Mouse (Mus musculus): Measurements from ENCODE around the gene Twf2. TPM values are rescaled to one million over a fixed set of nuclear protein-coding genes. Genes with fewer than 3 reads are reported as not detected.

The Twf2 gene
- polyA plus RNA-seq, 1 experiment from 2014 or later, result 21.2 TPM

DNA sequence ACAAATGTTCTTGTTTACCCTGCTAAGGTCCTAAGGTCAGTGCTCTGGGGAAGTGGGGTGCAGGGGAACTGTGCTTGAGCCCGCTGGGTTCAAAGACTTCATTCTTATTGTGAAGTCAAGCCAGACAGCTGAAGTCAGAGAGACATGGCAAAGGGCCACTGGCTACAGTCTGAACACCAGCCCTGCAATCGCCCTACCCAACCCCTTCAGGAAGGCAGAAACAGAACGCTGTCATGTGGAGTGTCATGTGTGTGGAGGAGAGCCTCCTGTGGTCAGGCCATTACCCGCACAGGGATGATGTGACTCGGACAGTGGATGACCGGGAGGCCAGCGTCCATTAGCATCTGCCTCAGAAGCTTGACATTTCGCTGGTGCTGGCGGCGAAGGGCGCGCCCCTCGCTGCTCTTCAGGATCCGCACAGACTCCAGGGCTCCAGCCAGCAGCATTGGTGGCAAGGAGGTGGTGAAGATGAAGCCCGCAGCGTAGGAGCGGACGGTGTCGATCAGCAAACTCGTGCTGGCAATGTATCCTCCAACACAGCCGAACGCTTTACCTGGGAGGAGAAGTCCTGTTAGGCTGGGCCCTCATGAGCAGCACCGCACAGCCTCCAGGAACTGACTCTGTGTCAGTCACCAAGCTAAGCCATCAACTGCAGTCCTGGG, 33.4 kb downstream of the Twf2 start:
- Histone ChIP-seq H3K27ac (ENCODE audit: low read length) (no peak overlapping the region), H3K4me2 (ENCODE audit: low read depth, low read length) (no peak overlapping the region), H3K4me3 (ENCODE audit: low read depth, low read length) (no peak overlapping the region), H3K36me3 (ENCODE audit: control insufficient read depth, insufficient read depth) (peaks cover 32% of the 10 kb centered on the region), H3K27me3 (ENCODE audit: control insufficient read depth, insufficient read depth, low read depth, low read length) (no peaks in the 10 kb centered on the region), H3K9ac (ENCODE audit: low read depth, low read length) (no peak overlapping the region), H3K4me1 (ENCODE audit: control insufficient read depth, low read depth, low read length) (no peaks in the 10 kb centered on the region; the same call in 1 of the 2 replicates), H3K9me3 (replicated peaks; ENCODE audit: control insufficient read depth, low read length) (no peaks in the 10 kb centered on the region)
- WGBS (ENCODE audit: insufficient replicate concordance), result 81% methylated on average over 23 of the region's 23 CpGs
- 0 out of 2 replicates have a peak, but pooled peaks have one; percentile 25 for ATAC-seq (ENCODE audit: low read depth)

DNA sequence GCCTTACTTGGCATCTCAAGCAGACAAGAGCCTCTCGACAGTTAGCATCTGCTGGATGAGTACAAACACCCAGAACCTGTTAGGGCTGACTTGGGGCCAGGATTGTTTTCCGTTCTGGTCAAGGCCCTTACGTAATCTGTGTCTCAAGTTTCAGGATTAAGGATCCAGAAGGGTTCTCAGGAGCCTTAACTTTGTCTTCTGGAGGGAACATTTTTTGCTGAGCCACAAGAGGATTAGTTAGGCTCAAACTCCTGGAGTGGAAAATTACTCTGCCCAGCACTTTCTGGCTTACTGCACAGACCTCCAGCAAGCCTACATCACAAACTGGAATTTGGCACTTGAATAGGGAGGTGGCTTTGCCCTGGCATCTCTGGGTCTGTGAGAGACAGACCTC, 33.9 kb downstream of the Twf2 start:
- Histone ChIP-seq H3K27ac (ENCODE audit: low read length) (no peak overlapping the region), H3K36me3 (ENCODE audit: control insufficient read depth, insufficient read depth) (peaks cover 32% of the 10 kb centered on the region), H3K27me3 (ENCODE audit: control insufficient read depth, insufficient read depth, low read depth, low read length) (no peaks in the 10 kb centered on the region), H3K4me3 (ENCODE audit: low read depth, low read length) (no peak overlapping the region), H3K4me2 (ENCODE audit: low read depth, low read length) (no peak overlapping the region), H3K4me1 (ENCODE audit: control insufficient read depth, low read depth, low read length) (no peaks in the 10 kb centered on the region; the same call in 1 of the 2 replicates), H3K9ac (ENCODE audit: low read depth, low read length) (no peak overlapping the region), H3K9me3 (replicated peaks; ENCODE audit: control insufficient read depth, low read length) (no peaks in the 10 kb centered on the region)
- ATAC-seq (ENCODE audit: low read depth), result no peak
- 73% methylated on average over 3 of the region's 3 CpGs for WGBS (ENCODE audit: insufficient replicate concordance)

DNA sequence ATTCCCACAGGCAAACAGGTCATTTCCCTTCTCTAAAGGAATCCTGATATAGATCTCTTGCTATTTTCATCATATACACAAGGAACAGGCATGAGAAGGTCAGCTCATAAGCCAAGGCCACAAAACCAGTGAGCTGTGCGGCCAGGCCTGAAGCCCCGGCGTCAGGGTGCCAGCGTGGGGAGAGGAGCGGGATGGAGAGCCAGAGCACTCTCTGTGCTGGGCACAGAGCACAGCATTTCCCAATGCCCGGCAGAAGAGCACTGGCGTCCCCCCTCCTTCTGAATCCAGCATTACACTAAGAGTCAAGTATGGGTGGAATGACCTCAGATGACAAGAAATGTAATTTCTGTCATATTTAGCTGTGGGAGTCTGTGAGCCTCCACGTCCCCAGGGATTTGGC, 34.5 kb downstream of the Twf2 start:
- no peak overlapping the region for H3K4me3 ChIP-seq (ENCODE audit: low read depth, low read length)
- WGBS (ENCODE audit: insufficient replicate concordance), result 73% methylated on average over 8 of the region's 8 CpGs
- no peaks in the 10 kb centered on the region for H3K9me3 ChIP-seq (replicated peaks; ENCODE audit: control insufficient read depth, low read length)
- no peak for ATAC-seq (ENCODE audit: low read depth)
- no peaks in the 10 kb centered on the region; the same call in 1 of the 2 replicates for H3K4me1 ChIP-seq (ENCODE audit: control insufficient read depth, low read depth, low read length)
- no peak overlapping the region for H3K9ac ChIP-seq (ENCODE audit: low read depth, low read length)
- H3K27ac ChIP-seq (ENCODE audit: low read length), result no peak overlapping the region
- H3K36me3 ChIP-seq (ENCODE audit: control insufficient read depth, insufficient read depth), result peaks cover 32% of the 10 kb centered on the region
- no peaks in the 10 kb centered on the region for H3K27me3 ChIP-seq (ENCODE audit: control insufficient read depth, insufficient read depth, low read depth, low read length)
- H3K4me2 ChIP-seq (ENCODE audit: low read depth, low read length), result no peak overlapping the region

DNA sequence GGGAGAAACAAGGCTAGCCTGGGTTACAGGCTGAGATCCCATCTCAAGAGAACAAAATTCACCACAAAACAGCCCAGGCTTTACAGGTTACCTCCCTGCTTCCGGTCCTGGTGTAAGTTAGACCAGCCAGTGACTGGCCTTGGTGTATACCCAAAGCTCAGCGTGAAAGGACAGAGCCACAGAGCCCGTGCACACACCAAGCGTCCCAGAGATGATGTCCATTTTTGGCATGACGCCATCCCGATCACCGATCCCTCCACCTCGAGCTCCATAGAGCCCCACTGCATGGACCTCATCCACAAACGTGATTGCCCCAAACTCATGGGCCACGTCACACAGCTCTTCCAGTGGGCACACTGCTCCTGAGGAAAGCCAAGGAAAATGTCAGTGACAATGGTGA, 35.0 kb downstream of the Twf2 start:
- no peak for ATAC-seq (ENCODE audit: low read depth)
- H3K36me3 ChIP-seq (ENCODE audit: control insufficient read depth, insufficient read depth), result peaks cover 32% of the 10 kb centered on the region
- H3K27ac ChIP-seq (ENCODE audit: low read length), result no peak overlapping the region
- no peak overlapping the region for H3K4me2 ChIP-seq (ENCODE audit: low read depth, low read length)
- H3K9ac ChIP-seq (ENCODE audit: low read depth, low read length), result no peak overlapping the region
- H3K4me3 ChIP-seq (ENCODE audit: low read depth, low read length), result no peak overlapping the region
- 80% methylated on average over 10 of the region's 10 CpGs for WGBS (ENCODE audit: insufficient replicate concordance)
- H3K4me1 ChIP-seq (ENCODE audit: control insufficient read depth, low read depth, low read length), result no peaks in the 10 kb centered on the region; the same call in 1 of the 2 replicates
- no peaks in the 10 kb centered on the region for H3K27me3 ChIP-seq (ENCODE audit: control insufficient read depth, insufficient read depth, low read depth, low read length)
- H3K9me3 ChIP-seq (replicated peaks; ENCODE audit: control insufficient read depth, low read length), result no peaks in the 10 kb centered on the region

DNA sequence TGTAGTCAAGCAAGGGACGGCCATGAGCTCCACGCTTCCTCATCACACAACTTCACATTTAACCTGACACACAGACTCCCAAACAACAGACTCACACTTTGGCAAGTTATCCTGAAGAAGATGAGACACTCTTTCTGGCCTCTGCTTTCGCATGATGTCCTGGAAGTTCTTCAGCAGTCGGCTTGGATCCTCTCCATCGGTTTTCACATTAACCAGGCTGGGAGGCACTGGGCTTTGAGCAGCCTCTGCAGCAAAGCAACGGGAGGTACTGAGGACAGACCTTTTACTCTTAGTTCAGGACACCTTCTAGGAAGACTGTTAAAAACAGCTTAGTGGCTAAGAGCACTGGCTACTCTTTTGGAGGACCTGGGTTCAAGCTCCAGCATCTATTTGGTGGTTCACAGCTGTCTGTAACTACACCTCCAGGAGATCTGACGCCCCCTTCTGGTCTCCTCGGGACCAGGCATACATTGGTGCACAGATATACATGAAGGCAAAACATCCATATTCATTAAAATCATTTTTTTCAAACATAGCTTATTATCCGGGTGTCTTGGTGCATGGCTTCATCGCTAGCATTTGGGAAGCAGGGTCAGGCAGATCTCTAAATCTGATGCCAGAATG, 38.7 kb downstream of the Twf2 start:
- Histone ChIP-seq H3K36me3 (ENCODE audit: control insufficient read depth, insufficient read depth) (peaks cover 19% of the 10 kb centered on the region), H3K27ac (ENCODE audit: low read length) (no peak overlapping the region), H3K4me2 (ENCODE audit: low read depth, low read length) (no peak overlapping the region), H3K4me3 (ENCODE audit: low read depth, low read length) (no peak overlapping the region), H3K9me3 (replicated peaks; ENCODE audit: control insufficient read depth, low read length) (no peaks in the 10 kb centered on the region), H3K27me3 (ENCODE audit: control insufficient read depth, insufficient read depth, low read depth, low read length) (no peaks in the 10 kb centered on the region), H3K9ac (ENCODE audit: low read depth, low read length) (no peak overlapping the region), H3K4me1 (ENCODE audit: control insufficient read depth, low read depth, low read length) (peaks cover 2% of the 10 kb centered on the region; the same call in 1 of the 2 replicates)
- ATAC-seq (ENCODE audit: low read depth), result no peak
- WGBS (ENCODE audit: insufficient replicate concordance), result 77% methylated on average over 10 of the region's 10 CpGs

DNA sequence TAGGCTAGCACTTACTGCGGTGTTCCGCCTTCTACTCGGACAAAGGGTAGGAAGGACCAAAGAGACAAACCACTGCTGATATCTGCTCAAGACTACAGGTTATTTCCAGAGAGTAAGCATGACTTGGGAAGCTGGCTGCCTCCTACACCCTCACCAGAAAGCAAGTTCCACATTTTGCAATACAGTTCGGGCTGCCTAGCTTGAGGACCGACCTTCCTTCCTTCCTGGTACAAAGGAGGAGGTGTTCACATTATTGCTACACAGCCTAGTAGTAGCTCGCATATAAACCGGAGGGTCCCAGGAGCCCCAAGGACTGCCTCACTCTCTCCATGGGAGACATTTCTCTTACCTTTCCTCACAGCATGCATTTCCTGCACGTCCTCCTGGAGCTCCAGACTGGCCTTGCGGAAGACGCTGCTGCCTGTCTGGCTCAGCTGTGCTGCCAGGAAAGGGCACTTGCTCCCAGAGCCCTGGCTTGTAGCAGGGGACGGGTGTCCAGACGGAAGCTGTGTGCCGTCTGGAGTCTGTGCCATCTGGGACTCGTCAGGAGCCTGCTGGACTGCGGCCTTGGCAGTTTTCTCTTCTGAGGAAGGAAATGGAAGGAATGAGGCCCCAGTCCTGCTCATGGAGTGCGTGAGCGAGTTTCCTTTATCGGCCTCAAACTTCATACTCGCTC, 40.0 kb downstream of the Twf2 start:
- H3K4me1 ChIP-seq (ENCODE audit: control insufficient read depth, low read depth, low read length), result peaks cover 9% of the 10 kb centered on the region; the same call in 1 of the 2 replicates
- no peak overlapping the region; the same call in 1 of the 2 replicates for H3K4me2 ChIP-seq (ENCODE audit: low read depth, low read length)
- H3K4me3 ChIP-seq (ENCODE audit: low read depth, low read length), result no peak overlapping the region
- H3K9ac ChIP-seq (ENCODE audit: low read depth, low read length), result no peak overlapping the region
- peak overlapping the region; percentile 49; the same call in 1 of the 2 replicates for H3K27ac ChIP-seq (ENCODE audit: low read length)
- H3K27me3 ChIP-seq (ENCODE audit: control insufficient read depth, insufficient read depth, low read depth, low read length), result no peaks in the 10 kb centered on the region
- no peak for ATAC-seq (ENCODE audit: low read depth)
- H3K9me3 ChIP-seq (replicated peaks; ENCODE audit: control insufficient read depth, low read length), result no peaks in the 10 kb centered on the region
- peaks cover 13% of the 10 kb centered on the region for H3K36me3 ChIP-seq (ENCODE audit: control insufficient read depth, insufficient read depth)
- WGBS (ENCODE audit: insufficient replicate concordance), result 52% methylated on average over 19 of the region's 19 CpGs

DNA sequence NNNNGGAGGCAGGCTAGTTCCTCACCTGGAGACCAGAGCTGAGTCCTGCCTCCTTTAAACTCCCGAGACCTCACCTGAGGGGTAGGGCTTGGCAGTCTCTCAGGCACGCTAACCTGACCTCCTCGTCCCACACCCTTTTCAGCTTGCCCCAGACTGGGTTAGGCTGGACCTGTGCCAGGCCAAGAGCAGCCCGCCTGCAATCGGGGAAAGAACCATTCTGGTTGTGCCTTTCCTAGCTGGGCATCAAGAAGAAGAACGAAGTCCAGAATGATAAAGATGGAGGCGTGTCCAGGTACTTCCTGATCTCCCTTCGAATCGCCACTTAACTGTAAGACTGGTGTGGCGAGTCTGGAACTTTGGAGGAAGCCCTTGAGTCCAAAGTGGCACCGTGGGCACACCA, 46.6 kb downstream of the Twf2 start:
- WGBS (ENCODE audit: insufficient replicate concordance), result 68% methylated on average over 11 of the region's 11 CpGs
- peaks cover 9% of the 10 kb centered on the region; the same call in 1 of the 2 replicates for H3K4me1 ChIP-seq (ENCODE audit: control insufficient read depth, low read depth, low read length)
- H3K27me3 ChIP-seq (ENCODE audit: control insufficient read depth, insufficient read depth, low read depth, low read length), result no peaks in the 10 kb centered on the region
- no peak overlapping the region for H3K27ac ChIP-seq (ENCODE audit: low read length)
- ATAC-seq (ENCODE audit: low read depth), result no peak
- no peaks in the 10 kb centered on the region for H3K9me3 ChIP-seq (replicated peaks; ENCODE audit: control insufficient read depth, low read length)
- H3K4me2 ChIP-seq (ENCODE audit: low read depth, low read length), result no peak overlapping the region
- H3K4me3 ChIP-seq (ENCODE audit: low read depth, low read length), result no peak overlapping the region
- no peaks in the 10 kb centered on the region for H3K36me3 ChIP-seq (ENCODE audit: control insufficient read depth, insufficient read depth)
- H3K9ac ChIP-seq (ENCODE audit: low read depth, low read length), result no peak overlapping the region

DNA sequence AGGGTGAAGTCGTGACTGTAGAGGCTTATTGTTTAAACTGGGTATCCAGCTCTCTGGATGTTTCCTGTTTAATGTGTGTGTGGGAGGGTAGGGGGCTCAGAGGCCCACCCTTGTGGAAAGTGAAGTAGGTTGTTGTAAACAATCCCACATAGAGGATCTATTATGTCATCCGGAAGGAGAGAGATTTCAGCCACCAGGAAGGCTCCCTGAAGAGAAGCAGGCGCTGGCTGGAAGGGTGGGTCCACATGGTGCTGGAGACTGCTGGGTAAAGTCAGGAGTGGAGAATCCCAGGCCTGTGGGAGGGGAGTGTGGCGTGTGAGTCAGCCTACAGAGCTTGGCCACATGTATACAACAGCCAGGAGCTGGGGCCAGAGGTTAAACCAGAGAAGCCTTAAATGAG, 47.3 kb downstream of the Twf2 start:
- ATAC-seq (ENCODE audit: low read depth), result no peak
- Histone ChIP-seq H3K4me3 (ENCODE audit: low read depth, low read length) (no peak overlapping the region), H3K4me1 (ENCODE audit: control insufficient read depth, low read depth, low read length) (peaks cover 9% of the 10 kb centered on the region; the same call in 1 of the 2 replicates), H3K4me2 (ENCODE audit: low read depth, low read length) (no peak overlapping the region), H3K27ac (ENCODE audit: low read length) (no peak overlapping the region), H3K9me3 (replicated peaks; ENCODE audit: control insufficient read depth, low read length) (no peaks in the 10 kb centered on the region), H3K36me3 (ENCODE audit: control insufficient read depth, insufficient read depth) (no peaks in the 10 kb centered on the region), H3K27me3 (ENCODE audit: control insufficient read depth, insufficient read depth, low read depth, low read length) (no peaks in the 10 kb centered on the region), H3K9ac (ENCODE audit: low read depth, low read length) (no peak overlapping the region)
- 49% methylated on average over 4 of the region's 4 CpGs for WGBS (ENCODE audit: insufficient replicate concordance)

DNA sequence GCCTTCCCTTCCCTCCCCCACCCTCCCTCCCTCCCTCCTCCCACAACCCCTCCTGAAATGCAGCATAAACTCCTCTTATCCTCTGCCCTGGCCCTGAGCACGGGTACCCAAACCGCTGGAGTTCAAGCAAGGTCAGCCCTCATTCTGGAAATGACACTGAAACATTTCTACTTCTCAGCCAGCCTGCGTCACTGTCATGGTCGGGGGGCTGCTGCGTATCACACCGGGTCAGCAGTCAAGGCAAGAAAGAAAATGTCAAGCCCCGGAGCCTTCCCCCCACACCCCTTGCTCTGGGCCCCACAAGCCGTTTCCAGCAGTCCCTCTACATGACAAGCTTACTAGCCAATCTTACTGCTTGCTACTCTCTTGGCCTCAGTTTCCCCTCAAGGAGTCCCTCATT, 48.2 kb downstream of the Twf2 start:
- no peak overlapping the region for H3K4me2 ChIP-seq (ENCODE audit: low read depth, low read length)
- H3K27ac ChIP-seq (ENCODE audit: low read length), result no peak overlapping the region
- no peak overlapping the region for H3K9ac ChIP-seq (ENCODE audit: low read depth, low read length)
- H3K4me3 ChIP-seq (ENCODE audit: low read depth, low read length), result no peak overlapping the region
- H3K27me3 ChIP-seq (ENCODE audit: control insufficient read depth, insufficient read depth, low read depth, low read length), result no peaks in the 10 kb centered on the region
- ATAC-seq (ENCODE audit: low read depth), result no peak
- peaks cover 9% of the 10 kb centered on the region; the same call in 1 of the 2 replicates for H3K4me1 ChIP-seq (ENCODE audit: control insufficient read depth, low read depth, low read length)
- WGBS (ENCODE audit: insufficient replicate concordance), result 63% methylated on average over 8 of the region's 8 CpGs
- no peaks in the 10 kb centered on the region for H3K36me3 ChIP-seq (ENCODE audit: control insufficient read depth, insufficient read depth)
- H3K9me3 ChIP-seq (replicated peaks; ENCODE audit: control insufficient read depth, low read length), result no peaks in the 10 kb centered on the region
